Mouse (Mus musculus) ovary, adult 2 months (tissue): ENCODE measurements around the gene Nnmt. TPM values are rescaled to one million over a fixed set of nuclear protein-coding genes. Genes with fewer than 3 reads are reported as not detected.

ENCODE experiments used
- polyA plus RNA-seq: library from polyadenylated mRNA; depleted of rRNA; stranded (reverse); fragments of >200 nt; gene quantifications from 2 replicates; pipeline ENCODE4 v1.2.3, GENCODE M21; 2012; rRNA removed

Nnmt gene
- 7.8 and 9.5 TPM in 2 replicates for polyA plus RNA-seq

GRCm38 (mm10) chr9:48604939-48605598 lies at the start of gene Nnmt:
TSS of gene Nnmt (minus strand) at chr9:48605153.

Other genes with a start within 250 kb of the Nnmt start
- gene Rexo2, start 124.5 kb downstream of the Nnmt start, polyA plus RNA-seq, result 81.9 and 90.1 TPM in 2 replicates
- gene Rbm7, start 109.9 kb downstream of the Nnmt start, polyA plus RNA-seq, result 19.7 and 28.5 TPM in 2 replicates
- 87.0 and 96.8 TPM in 2 replicates for gene Gm5617, start 109.7 kb downstream of the Nnmt start, polyA plus RNA-seq
- gene Zbtb16, start 231.1 kb upstream of the Nnmt start, polyA plus RNA-seq, result 9.3 and 10.3 TPM in 2 replicates